9 mouse cellular contexts compared by ENCODE assay signal in genomic region chr2:91060544-91061355, GRCm38 (mm10). TPM values are rescaled to one million over a fixed set of nuclear protein-coding genes. Genes with fewer than 3 reads are reported as not detected.
A peak's percentile ranks its signal among the peaks of the same experiment; 100 is the strongest.
DNase-seq lines count a peak whose midpoint lies in the region; ATAC-seq and TF ChIP-seq lines count a peak whose summit lies in the region.
"Had no signal": no experiment of that assay in that cellular context is flagged by ENCODE, and none has a peak within 500 bp of the region (broad histone marks: within the 10 kb centered on the region; RNA-seq: fewer than 3 reads in every experiment).

No protein-coding gene starts in this region.

- peak; percentile 34 to 65 for DNase-seq in cerebellum, postnatal 14 days
- DNase-seq in cerebellum, adult 11 months: no peak
- DNase-seq in ES-CJ7 (ENCODE audit: low read depth, low spot score): peak; percentile 81
- peak; percentile 72 to 74 for DNase-seq in left cerebral cortex, postnatal 36 days (ENCODE audit: low spot score in 2 of 2)
- peak; percentile 63 for DNase-seq in midbrain, postnatal 0 days (ENCODE audit: low spot score)
- no peak for DNase-seq in spleen, postnatal 14 days (ENCODE audit: low spot score in 2 of 2)

- WGBS in hindbrain, embryonic 15.5 days: 81% methylated on average over 10 of the region's 10 CpGs
- WGBS in midbrain, postnatal 0 days: 78% methylated on average over 10 of the region's 10 CpGs

- peaks cover 5% of the 10 kb centered on the region for H3K4me1 ChIP-seq in hindbrain, embryonic 15.5 days (replicated peaks)
- H3K4me1 ChIP-seq in midbrain, postnatal 0 days (ENCODE audit: insufficient read depth, low read length): no peaks in the 10 kb centered on the region
- H3K4me1 ChIP-seq: lung, embryonic 15.5 days had no signal

- H3K9me3 ChIP-seq in hindbrain, embryonic 15.5 days: no peaks in the 10 kb centered on the region
- H3K9me3 ChIP-seq in midbrain, postnatal 0 days (ENCODE audit: low read length): no peaks in the 10 kb centered on the region
- H3K9me3 ChIP-seq: lung, embryonic 15.5 days had no signal

- no peaks in the 10 kb centered on the region for H3K27me3 ChIP-seq in hindbrain, embryonic 15.5 days
- no peaks in the 10 kb centered on the region for H3K27me3 ChIP-seq in midbrain, postnatal 0 days (ENCODE audit: insufficient read depth, low read length)
- H3K27me3 ChIP-seq: lung, embryonic 15.5 days had no signal

- intact Hi-C loops in left cerebral cortex, postnatal 36 days (cut with DNase I): loop anchor here (2.0 to 10.0 kb wide), 2 partner anchors 146 to 194 kb away; no protein-coding TSS in a partner anchor

- no peak overlapping the region for H3K9ac ChIP-seq in hindbrain, embryonic 15.5 days
- no peak overlapping the region for H3K9ac ChIP-seq in midbrain, postnatal 0 days (replicated peaks; ENCODE audit: low read length, poor library complexity, severe bottlenecking)
- H3K9ac ChIP-seq: lung, embryonic 15.5 days had no signal

- H3K27ac ChIP-seq in hindbrain, embryonic 15.5 days (replicated peaks): no peak overlapping the region
- H3K27ac ChIP-seq in midbrain, postnatal 0 days (ENCODE audit: low read depth, low read length): no peak overlapping the region
- H3K27ac ChIP-seq: lung, embryonic 15.5 days had no signal

- H3K4me2 ChIP-seq in hindbrain, embryonic 15.5 days: no peak overlapping the region
- no peak overlapping the region for H3K4me2 ChIP-seq in midbrain, postnatal 0 days (ENCODE audit: low read depth, low read length, poor library complexity, severe bottlenecking)
- H3K4me2 ChIP-seq: lung, embryonic 15.5 days had no signal

- ATAC-seq in erythroblast, adult 5-6 weeks (replicated peaks; ENCODE audit: low FRiP score, poor library complexity, severe bottlenecking): peak; percentile 82
- peak; percentile 12; the same call in 1 of the 2 replicates for ATAC-seq in hindbrain, embryonic 15.5 days (ENCODE audit: low FRiP score, low read depth)
- peak; percentile 13; the same call in 1 of the 2 replicates for ATAC-seq in midbrain, postnatal 0 days (ENCODE audit: low FRiP score)

- peak; percentile 80 for TF ChIP-seq CTCF in midbrain, postnatal 0 days (IDR thresholded peaks at IDR 0.05)

- peaks cover 76% of the 10 kb centered on the region for H3K36me3 ChIP-seq in hindbrain, embryonic 15.5 days
- H3K36me3 ChIP-seq in midbrain, postnatal 0 days (ENCODE audit: insufficient read depth, low read length): peaks cover 60% of the 10 kb centered on the region

- no peak overlapping the region for H3K4me3 ChIP-seq in hindbrain, embryonic 15.5 days
- H3K4me3 ChIP-seq in midbrain, postnatal 0 days (ENCODE audit: low read depth, low read length): no peak overlapping the region
- H3K4me3 ChIP-seq: lung, embryonic 15.5 days had no signal

RNA-seq across cellular contexts. Expression of gene Psmc3, which starts 6.9 kb away (rescaled TPM):
- total RNA-seq in erythroblast, adult 5-6 weeks (2015; ENCODE audit: low replicate concordance): 24.8 and 40.8 TPM in 2 replicates
- total RNA-seq in erythroblast, adult 5-6 weeks (2017; ENCODE audit: low replicate concordance): 76.4 and 132 TPM in 2 replicates
- polyA plus RNA-seq in hindbrain, embryonic 15.5 days (2015; fragmentation: Nextera tagmentation; extraction: Ambion mirVana): 231 and 239 TPM in 2 replicates
- 100 to 1,000 TPM; 206 to 234 TPM for total RNA-seq in left cerebral cortex, postnatal 36 days (2021)
- 166 and 183 TPM in 2 replicates for total RNA-seq in midbrain, postnatal 0 days (2014; rRNA removed)
- 245 and 253 TPM in 2 replicates for polyA plus RNA-seq in midbrain, postnatal 0 days (2015; fragmentation: Nextera tagmentation; extraction: Ambion mirVana)

RNA-seq across cellular contexts. Expression of gene Slc39a13, which starts 9.5 kb away (rescaled TPM):
- total RNA-seq in erythroblast, adult 5-6 weeks (2015; ENCODE audit: low replicate concordance): 6.9 TPM in 1 of 2 replicates, not detected in the other
- total RNA-seq in erythroblast, adult 5-6 weeks (2017; ENCODE audit: low replicate concordance): 0.98 and 4.2 TPM in 2 replicates
- polyA plus RNA-seq in hindbrain, embryonic 15.5 days (2015; fragmentation: Nextera tagmentation; extraction: Ambion mirVana): 34.5 and 34.8 TPM in 2 replicates
- 10 to 100 TPM; 27.6 to 36.6 TPM for total RNA-seq in left cerebral cortex, postnatal 36 days (2021)
- 34.1 and 40.3 TPM in 2 replicates for total RNA-seq in midbrain, postnatal 0 days (2014; rRNA removed)
- 22.7 and 26.3 TPM in 2 replicates for polyA plus RNA-seq in midbrain, postnatal 0 days (2015; fragmentation: Nextera tagmentation; extraction: Ambion mirVana)

RNA-seq across cellular contexts. Expression of gene Spi1, which starts 21.4 kb away (rescaled TPM):
- total RNA-seq in erythroblast, adult 5-6 weeks (2015; ENCODE audit: low replicate concordance): 60.5 and 134 TPM in 2 replicates
- total RNA-seq in erythroblast, adult 5-6 weeks (2017; ENCODE audit: low replicate concordance): 21.6 and 48.5 TPM in 2 replicates
- polyA plus RNA-seq in hindbrain, embryonic 15.5 days (2015; fragmentation: Nextera tagmentation; extraction: Ambion mirVana): 3.8 and 5.6 TPM in 2 replicates
- 1 to 10 TPM; 4.1 to 5.5 TPM for total RNA-seq in left cerebral cortex, postnatal 36 days (2021)
- total RNA-seq in midbrain, postnatal 0 days (2014; rRNA removed): 4.4 and 10.0 TPM in 2 replicates
- 4.0 and 4.2 TPM in 2 replicates for polyA plus RNA-seq in midbrain, postnatal 0 days (2015; fragmentation: Nextera tagmentation; extraction: Ambion mirVana)

RNA-seq across cellular contexts. Expression of gene Rapsn, which starts 25.3 kb away (rescaled TPM):
- not detected in 2 replicates for total RNA-seq in erythroblast, adult 5-6 weeks (2015; ENCODE audit: low replicate concordance)
- not detected in 2 replicates for total RNA-seq in erythroblast, adult 5-6 weeks (2017; ENCODE audit: low replicate concordance)
- polyA plus RNA-seq in hindbrain, embryonic 15.5 days (2015; fragmentation: Nextera tagmentation; extraction: Ambion mirVana): 0.83 and 0.89 TPM in 2 replicates
- total RNA-seq in left cerebral cortex, postnatal 36 days (2021): under 1 TPM; 0.47 to 0.54 TPM
- 1.7 and 2.4 TPM in 2 replicates for total RNA-seq in midbrain, postnatal 0 days (2014; rRNA removed)
- 0.97 and 1.2 TPM in 2 replicates for polyA plus RNA-seq in midbrain, postnatal 0 days (2015; fragmentation: Nextera tagmentation; extraction: Ambion mirVana)

RNA-seq across cellular contexts. Expression of gene Mybpc3, which starts 57.2 kb away (rescaled TPM):
- 0.21 TPM in 1 of 2 replicates, not detected in the other for total RNA-seq in erythroblast, adult 5-6 weeks (2015; ENCODE audit: low replicate concordance)
- 0.56 TPM in 1 of 2 replicates, not detected in the other for total RNA-seq in erythroblast, adult 5-6 weeks (2017; ENCODE audit: low replicate concordance)
- 0.05 TPM in 1 of 2 replicates, not detected in the other for polyA plus RNA-seq in hindbrain, embryonic 15.5 days (2015; fragmentation: Nextera tagmentation; extraction: Ambion mirVana)
- under 1 TPM; 0.41 to 0.81 TPM for total RNA-seq in left cerebral cortex, postnatal 36 days (2021)
- total RNA-seq in midbrain, postnatal 0 days (2014; rRNA removed): 0.09 TPM in 1 of 2 replicates, not detected in the other
- polyA plus RNA-seq in midbrain, postnatal 0 days (2015; fragmentation: Nextera tagmentation; extraction: Ambion mirVana): not detected in 2 replicates

Comparison
In these comparisons a context has a peak if more than half of its experiments do, and no peak if none do; other contexts are left out.
1. DNase-seq: peak in cerebellum, postnatal 14 days (2 of 2), ES-CJ7 (single experiment), left cerebral cortex, postnatal 36 days (2 of 2) and midbrain, postnatal 0 days (single experiment); none in cerebellum, adult 11 months (single experiment) and spleen, postnatal 14 days (0 of 2).
2. ATAC-seq: peak in every context shown above with its lines; median percentile 82 in erythroblast, adult 5-6 weeks; 13 in midbrain, postnatal 0 days; 12 in hindbrain, embryonic 15.5 days.